Mouse (Mus musculus): Measurements from ENCODE around the gene Ldb1. TPM values are rescaled to one million over a fixed set of nuclear protein-coding genes. Genes with fewer than 3 reads are reported as not detected.

Ldb1 gene
- total RNA-seq (2023) = 100 to 1,000 TPM; 116 to 118 TPM

DNA sequence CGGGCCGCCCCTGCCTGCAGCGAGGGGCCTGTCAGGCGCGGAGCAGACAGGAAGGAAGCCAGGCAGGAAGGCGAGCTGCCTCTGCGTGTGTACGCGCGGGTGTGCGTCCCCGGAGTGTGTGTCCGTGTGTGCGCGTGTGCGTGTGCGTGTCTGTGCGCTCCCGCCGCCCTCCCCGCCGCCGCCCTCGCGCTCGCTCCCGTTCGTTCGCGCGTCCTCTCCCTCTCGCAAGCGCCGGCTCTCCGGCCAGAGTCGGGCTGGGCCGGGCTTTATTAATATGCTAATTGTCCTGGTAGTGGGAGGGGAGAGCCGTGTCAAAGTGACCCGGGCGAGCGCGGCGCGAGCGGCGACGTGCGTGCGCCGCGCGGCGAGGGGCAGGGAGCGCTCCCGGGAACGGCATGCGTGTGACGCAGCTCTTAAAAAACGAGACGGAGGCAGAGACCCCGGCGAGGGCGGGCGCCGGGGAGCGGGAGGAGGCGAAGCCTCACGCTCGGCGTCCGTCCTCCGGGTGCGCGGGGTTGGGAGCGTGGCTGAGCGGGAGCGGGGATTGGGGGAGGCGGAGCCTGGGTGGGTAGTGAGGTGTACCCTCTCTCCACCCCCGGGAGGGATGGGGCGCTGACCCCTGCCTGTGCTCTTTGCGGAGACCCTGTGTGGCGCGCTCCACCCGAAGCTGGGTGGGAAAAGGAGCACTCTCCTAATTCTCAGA, at the start of gene Ldb1:
TSS of gene Ldb1 (minus strand) at position 222 of the 703 bp plus-strand sequence.

DNA sequence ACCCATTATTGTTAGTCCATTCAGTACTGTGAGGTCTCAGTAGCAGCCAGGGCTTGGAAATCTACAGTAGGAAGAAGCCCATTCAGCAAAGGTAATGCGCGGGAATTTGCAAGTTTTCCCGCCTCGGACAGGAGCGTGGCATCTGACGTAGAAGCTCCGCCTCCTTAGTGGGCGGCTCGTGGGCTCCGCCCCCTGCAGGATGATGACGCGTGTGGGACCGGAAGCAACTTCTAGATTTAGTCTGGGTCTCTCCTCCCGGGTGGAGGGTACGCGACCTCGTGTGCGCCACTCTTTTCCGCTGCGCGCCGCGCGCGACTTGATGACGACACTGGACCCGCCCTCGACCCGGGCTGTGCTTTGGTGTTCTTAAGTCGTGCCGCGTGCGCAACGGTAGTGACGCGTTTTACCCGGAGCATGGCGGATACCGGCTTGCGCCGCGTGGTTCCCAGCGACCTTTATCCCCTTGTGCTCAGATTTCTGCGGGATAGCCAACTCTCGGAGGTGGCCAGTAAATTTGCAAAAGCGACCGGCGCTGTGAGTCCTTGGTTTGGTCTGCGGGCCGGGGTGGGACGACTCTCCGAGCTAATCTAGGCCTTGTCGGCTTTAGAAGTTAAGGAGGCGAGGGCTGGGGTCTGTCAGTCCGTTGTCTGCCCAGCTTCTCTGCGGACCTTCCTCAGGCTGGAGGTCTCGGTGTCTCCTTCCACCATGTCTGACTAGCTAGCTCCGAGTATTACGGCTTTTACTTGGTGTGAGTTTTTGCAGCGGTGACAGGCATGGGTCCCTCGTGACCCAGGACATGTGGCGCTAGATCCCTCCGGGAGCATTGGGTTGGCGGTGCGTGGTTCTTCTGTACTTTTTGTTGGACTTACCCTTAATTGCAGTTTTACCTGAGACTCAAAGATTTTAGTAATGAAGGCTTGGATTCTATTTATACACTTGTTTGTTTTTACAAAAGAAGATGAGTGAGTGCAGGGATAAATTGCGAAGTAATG, 30.9 kb upstream of the Ldb1 start, which contains the start of gene Nolc1:
TSS of gene Nolc1 (plus strand) at position 248 of the 992 bp plus-strand sequence.

DNA sequence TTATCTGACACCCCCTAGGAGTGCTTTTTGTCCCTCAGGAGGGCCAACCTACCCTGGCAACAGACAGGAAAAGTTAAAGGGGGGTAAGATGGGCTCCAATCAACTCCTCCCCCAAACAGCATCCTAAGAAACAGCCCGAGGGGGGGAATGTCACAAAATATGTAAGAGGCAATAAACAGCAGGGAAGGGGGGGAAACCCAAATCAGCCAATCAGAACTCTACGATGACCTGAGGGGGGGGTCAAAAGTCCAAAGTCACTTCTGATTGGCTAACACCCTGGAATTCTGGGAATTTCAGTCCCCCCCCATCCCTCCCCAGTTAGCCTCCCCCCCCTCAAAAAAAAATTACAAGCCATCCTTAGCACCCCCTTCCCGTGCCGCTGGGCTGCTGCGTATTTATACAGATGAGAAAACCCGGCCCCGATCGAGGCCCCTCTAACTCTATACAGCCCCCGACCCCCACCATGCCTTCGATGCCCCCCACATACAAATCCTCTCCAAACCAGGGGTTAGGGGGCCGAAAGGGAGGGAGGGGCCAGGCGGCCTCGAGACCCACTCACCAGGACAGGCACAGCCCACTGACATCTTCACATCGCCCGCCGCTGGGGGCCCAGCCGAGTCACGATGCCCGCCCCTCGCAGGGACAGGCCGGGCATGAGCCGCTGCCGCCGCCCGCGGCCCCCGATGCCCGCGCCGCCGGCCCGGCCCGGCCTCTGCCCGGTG, 582 bp downstream of the Ldb1 start, which contains the start of gene Pprc1:
TSS of gene Pprc1 (plus strand) at position 616 of the 722 bp plus-strand sequence.

DNA sequence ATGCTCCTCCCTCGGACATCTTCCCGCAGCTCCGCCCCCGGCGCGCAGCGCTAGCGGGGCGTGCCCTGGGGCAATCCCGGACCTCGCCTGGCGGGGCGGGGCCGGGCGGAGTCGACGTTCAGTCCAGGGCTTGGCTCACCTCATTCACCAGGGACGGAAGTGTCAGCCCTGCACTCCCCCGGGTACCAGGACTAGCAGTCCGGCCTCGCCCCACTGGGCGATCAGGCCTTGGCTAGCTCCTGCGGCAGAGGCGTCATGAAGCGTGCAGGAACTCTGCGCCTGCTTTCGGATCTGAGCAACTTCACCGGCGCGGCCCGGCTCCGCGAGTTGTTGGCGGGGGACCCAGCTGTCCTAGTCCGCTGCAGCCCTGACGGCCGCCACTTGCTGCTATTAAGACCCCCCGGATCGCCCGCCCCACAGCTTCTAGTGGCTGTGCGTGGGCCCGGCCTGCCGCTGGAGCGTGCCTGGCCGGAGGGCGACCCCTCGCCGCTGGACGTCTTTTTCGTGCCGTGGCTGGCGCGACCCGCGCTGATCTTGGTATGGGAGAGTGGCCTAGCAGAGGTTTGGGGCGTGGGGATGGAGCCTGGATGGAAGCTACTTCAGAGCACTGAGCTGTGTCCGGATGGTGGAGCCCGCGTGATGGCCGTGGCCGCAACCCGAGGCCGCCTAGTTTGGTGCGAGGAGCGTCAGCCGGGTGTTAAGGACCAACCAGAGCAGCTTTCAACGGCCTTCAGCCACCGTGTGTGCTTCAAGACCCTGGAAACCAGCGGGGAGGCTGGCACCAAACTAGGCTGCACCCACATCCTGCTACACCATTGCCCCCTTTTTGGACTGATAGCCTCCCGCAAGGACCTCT, 41.4 kb downstream of the Ldb1 start, which contains the start of gene Hps6:
TSS of gene Hps6 (plus strand) at position 138 of the 856 bp plus-strand sequence.

DNA sequence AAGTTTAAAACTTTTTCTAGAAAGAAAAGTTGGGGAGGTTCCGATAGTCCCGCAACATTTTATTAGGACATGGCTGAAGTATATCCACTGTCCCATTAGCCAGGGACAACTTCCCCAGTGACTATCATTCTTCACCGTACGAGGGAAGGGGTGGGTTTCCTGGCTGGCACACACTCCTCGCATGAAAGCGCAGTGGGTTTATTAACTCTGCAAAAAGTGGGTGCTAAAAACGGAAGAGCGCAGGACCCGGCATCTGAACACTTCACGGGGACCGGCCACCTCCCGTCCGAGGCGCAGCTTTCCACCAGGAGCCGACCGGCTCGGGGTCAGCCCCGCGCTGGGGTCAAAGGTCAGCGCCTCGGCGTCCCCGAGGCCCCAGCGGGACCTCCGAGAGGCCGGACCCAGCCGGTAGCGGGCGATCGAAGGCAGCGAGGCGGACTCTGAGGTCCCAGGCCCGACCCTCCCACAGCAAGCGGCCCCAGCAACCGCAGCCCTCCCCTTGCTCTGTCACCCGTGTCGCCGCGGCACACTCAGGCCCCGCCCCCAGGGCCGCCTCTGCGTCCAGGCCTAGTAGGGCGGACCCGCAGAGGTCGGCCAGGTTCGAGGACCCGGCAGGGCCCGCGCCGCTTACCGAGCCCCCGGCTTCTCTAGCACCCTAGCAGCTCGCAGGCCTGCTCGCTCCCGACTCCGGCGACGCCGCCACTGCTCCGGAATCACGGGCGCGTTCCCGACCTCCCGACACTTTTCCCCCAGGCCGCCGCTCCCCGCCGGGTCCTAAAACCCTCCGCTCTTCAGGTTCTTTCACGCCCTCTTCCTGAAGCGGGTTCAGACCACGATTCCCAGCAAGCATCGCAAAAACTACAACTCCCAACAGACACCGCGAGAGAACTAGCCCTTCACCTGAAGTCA, 47.0 kb downstream of the Ldb1 start, which contains the start of gene Armh3:
TSS of gene Armh3 (minus strand) at position 704 of the 909 bp plus-strand sequence.

Other genes starting within 250 kb of the Ldb1 start
- gene Kcnip2, start 229.2 kb downstream of the Ldb1 start, total RNA-seq (2023) = 1 to 10 TPM in 1 of 2 experiments, under 1 TPM in 1; 0.58 to 1.4 TPM
- gene Armh3, start 46.7 kb downstream of the Ldb1 start, total RNA-seq (2023) = 10 to 100 TPM; 20.0 to 20.6 TPM
- gene Hps6, start 41.7 kb downstream of the Ldb1 start, total RNA-seq (2023) = 10 to 100 TPM; 11.8 TPM
- gene Pprc1, start 328 bp downstream of the Ldb1 start, total RNA-seq (2023) = 10 to 100 TPM; 67.6 to 70.4 TPM
- gene Nolc1, start 30.6 kb upstream of the Ldb1 start, total RNA-seq (2023) = 10 to 100 TPM; 37.2 to 43.7 TPM
- not detected for gene Elovl3, start 86.7 kb upstream of the Ldb1 start, total RNA-seq (2023)
- not detected for gene Pitx3, start 103.1 kb upstream of the Ldb1 start, total RNA-seq (2023)
- gene Gbf1, start 107.3 kb upstream of the Ldb1 start, total RNA-seq (2023) = 10 to 100 TPM; 72.3 to 76.8 TPM